Mouse (Mus musculus): ENCODE results near the gene Nin. TPM values are rescaled to one million over a fixed set of nuclear protein-coding genes. Genes with fewer than 3 reads are reported as not detected.

The Nin gene
- total and polyA plus RNA-seq, 3 experiments = 48.4 to 49.1 TPM; not detected in 1

GRCm38 (mm10) chr12:70119552-70119951 lies 6.0 kb upstream of the Nin start (continued):
- TF ChIP-seq CTCF (IDR thresholded peaks at IDR 0.05 in 2 of 3, conservative IDR thresholded peaks at IDR 0.05 in 1 of 3; ENCODE audit: control insufficient read depth in 1 of 3, insufficient read depth in 1 of 3, low read depth in 2 of 3, low read length in 3 of 3, poor library complexity in 1 of 3, severe bottlenecking in 1 of 3) = no peak
- peak; percentile 60; the same call in 1 of the 2 replicates for TF ChIP-seq HCFC1 (IDR thresholded peaks at IDR 0.05; ENCODE audit: low read depth, low read length)
- 0 out of 2 replicates have a peak, but pooled peaks have one; percentile 53 for TF ChIP-seq TBP (IDR thresholded peaks at IDR 0.05; ENCODE audit: low read depth, low read length)
- TF ChIP-seq NRF1 (IDR thresholded peaks at IDR 0.05; ENCODE audit: insufficient read depth, low read depth, low read length, poor library complexity, severe bottlenecking) = no peak
- no peak for TF ChIP-seq ZNF384 (IDR thresholded peaks at IDR 0.05; ENCODE audit: low read depth, low read length)
- no peak for TF ChIP-seq ZKSCAN1 (IDR thresholded peaks at IDR 0.05; ENCODE audit: low read depth, low read length)
- no peak for TF ChIP-seq POLR2AphosphoS2 (IDR thresholded peaks at IDR 0.05; ENCODE audit: low read length)

GRCm38 (mm10) chr12:70118721-70119345 lies 5.3 kb upstream of the Nin start:
- TF ChIP-seq SIN3A (IDR thresholded peaks at IDR 0.05; ENCODE audit: low read length) (no peak), RCOR1 (IDR thresholded peaks at IDR 0.05; ENCODE audit: low read depth, low read length) (no peak), TCF12 (IDR thresholded peaks at IDR 0.05; ENCODE audit: low read depth, low read length) (no peak), MXI1 (IDR thresholded peaks at IDR 0.05; ENCODE audit: low read depth, low read length) (0 out of 2 replicates have a peak, but pooled peaks have one; percentile 13), EP300 (IDR thresholded peaks at IDR 0.05; ENCODE audit: low read depth in 1 of 2, low read length in 2 of 2) (no peak), GABPA (IDR thresholded peaks at IDR 0.05; ENCODE audit: low read depth, low read length) (no peak), ZC3H11A (IDR thresholded peaks at IDR 0.05; ENCODE audit: low read depth, low read length) (no peak), TBP (IDR thresholded peaks at IDR 0.05; ENCODE audit: low read depth, low read length) (no peak), MAX (IDR thresholded peaks at IDR 0.05; ENCODE audit: low read length) (no peak), NRF1 (IDR thresholded peaks at IDR 0.05; ENCODE audit: insufficient read depth, low read depth, low read length, poor library complexity, severe bottlenecking) (no peak), USF2 (IDR thresholded peaks at IDR 0.05; ENCODE audit: borderline replicate concordance in 1 of 2, insufficient read depth in 1 of 2, low read depth in 1 of 2, low read length in 2 of 2) (no peak), CHD1 (IDR thresholded peaks at IDR 0.05; ENCODE audit: low read depth, low read length) (no peak), NELFE (IDR thresholded peaks at IDR 0.05; ENCODE audit: low read depth, low read length) (no peak), HCFC1 (IDR thresholded peaks at IDR 0.05; ENCODE audit: low read depth, low read length) (no peak), MAZ (IDR thresholded peaks at IDR 0.05; ENCODE audit: low read depth, low read length) (no peak), ZNF384 (IDR thresholded peaks at IDR 0.05; ENCODE audit: low read depth, low read length) (no peak), GATA1 (IDR thresholded peaks at IDR 0.05; ENCODE audit: low read depth, low read length) (no peak), MEF2A (IDR thresholded peaks at IDR 0.05; ENCODE audit: extremely low read depth, insufficient replicate concordance, low read depth, low read length, poor library complexity, severe bottlenecking) (no peak), RAD21 (IDR thresholded peaks at IDR 0.05; ENCODE audit: low read depth, low read length) (no peak; the same call in none of the 2 replicates), POLR2AphosphoS2 (IDR thresholded peaks at IDR 0.05; ENCODE audit: low read length) (no peak), SMC3 (IDR thresholded peaks at IDR 0.05; ENCODE audit: low read depth, low read length) (0 out of 2 replicates have a peak, but pooled peaks have one; percentile 5), TAL1 (IDR thresholded peaks at IDR 0.05; ENCODE audit: low read length) (no peak), CTCF (IDR thresholded peaks at IDR 0.05 in 2 of 3, conservative IDR thresholded peaks at IDR 0.05 in 1 of 3; ENCODE audit: control insufficient read depth in 1 of 3, insufficient read depth in 1 of 3, low read depth in 2 of 3, low read length in 3 of 3, poor library complexity in 1 of 3, severe bottlenecking in 1 of 3) (peak in 1 of 3 experiments; percentile 26; a peak in 1 of 6 replicates), USF1 (IDR thresholded peaks at IDR 0.05; ENCODE audit: low read depth, low read length) (no peak), POLR2A (IDR thresholded peaks at IDR 0.05; ENCODE audit: control insufficient read depth in 1 of 2, insufficient read depth in 1 of 2, low read depth in 1 of 2, low read length in 2 of 2, poor library complexity in 1 of 2) (no peak)
- no peaks in the 10 kb centered on the region for H3K9me3 ChIP-seq (replicated peaks; ENCODE audit: insufficient read depth, low read length)
- DNase-seq (ENCODE audit: low read depth, low spot score) = no peak
- H3K27ac ChIP-seq (ENCODE audit: control insufficient read depth, low read depth, low read length) = no peak overlapping the region
- no peak overlapping the region for H3K4me3 ChIP-seq (ENCODE audit: control insufficient read depth in 1 of 2, insufficient read depth in 1 of 2, low read depth in 2 of 2, low read length in 2 of 2)
- peaks cover 5 to 14% of the 10 kb centered on the region in 2 experiments for H3K4me1 ChIP-seq (ENCODE audit: control insufficient read depth in 1 of 2, insufficient read depth in 2 of 2, low read length in 2 of 2)
- peaks cover 0 to 11% of the 10 kb centered on the region in 2 experiments; a peak in 2 of 4 replicates for H3K36me3 ChIP-seq (ENCODE audit: control insufficient read depth in 1 of 2, insufficient read depth in 2 of 2, low read length in 2 of 2)
- no peaks in the 10 kb centered on the region for H3K27me3 ChIP-seq (ENCODE audit: control insufficient read depth in 1 of 2, insufficient read depth in 2 of 2, low read length in 2 of 2)
- no peaks in the 10 kb centered on the region for H3K79me2 ChIP-seq (ENCODE audit: control insufficient read depth, insufficient read depth, low read length, poor library complexity)
- no peak overlapping the region for H3K9ac ChIP-seq (ENCODE audit: control insufficient read depth, low read depth, low read length, poor library complexity, severe bottlenecking)

All from MEL (cell line).